Mouse (Mus musculus): ENCODE results near the gene Ube2d1.

Gene Ube2d1

DNA sequence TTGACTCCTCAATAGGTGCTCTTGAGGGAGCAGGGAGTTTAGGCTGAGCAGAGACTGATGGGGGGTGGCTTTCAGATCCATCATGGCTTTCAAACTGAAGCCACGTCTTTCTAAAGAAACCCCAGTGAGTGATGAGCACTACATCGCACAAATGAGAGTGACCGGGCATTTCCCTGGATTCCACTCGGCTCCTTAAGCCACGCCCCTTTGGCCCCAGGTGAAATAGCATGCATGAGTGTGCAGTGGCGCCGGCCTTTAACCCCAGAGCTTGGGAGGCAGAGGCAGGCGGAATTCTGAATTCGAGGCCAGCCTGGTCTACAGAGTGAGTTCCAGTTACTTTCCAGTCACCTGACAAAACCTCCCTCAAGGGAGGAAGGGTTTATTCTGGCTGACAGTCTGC is 69.1 kb downstream of the Ube2d1 start:
- DNase-seq = no peak

Measured in cerebellum, adult 11-12 months (tissue).